Mouse (Mus musculus) natural killer cell, adult 2 months (primary cell): ENCODE measurements around the gene Olfr98.
A peak's percentile ranks its signal among the peaks of the same experiment; 100 is the strongest.
"Not testable (repeated sequence)": the region's sequence is repeated elsewhere in the genome, so short reads cannot be mapped to it uniquely, and the experiment has no call there.

ENCODE experiments used
- DNase-seq, 2 experiments: peaks; one replicate each; pipeline ENCODE4 v3.0.0; 2022; ENCODE audit warnings: low spot score in 2 of 2

The Olfr98 gene

DNA sequence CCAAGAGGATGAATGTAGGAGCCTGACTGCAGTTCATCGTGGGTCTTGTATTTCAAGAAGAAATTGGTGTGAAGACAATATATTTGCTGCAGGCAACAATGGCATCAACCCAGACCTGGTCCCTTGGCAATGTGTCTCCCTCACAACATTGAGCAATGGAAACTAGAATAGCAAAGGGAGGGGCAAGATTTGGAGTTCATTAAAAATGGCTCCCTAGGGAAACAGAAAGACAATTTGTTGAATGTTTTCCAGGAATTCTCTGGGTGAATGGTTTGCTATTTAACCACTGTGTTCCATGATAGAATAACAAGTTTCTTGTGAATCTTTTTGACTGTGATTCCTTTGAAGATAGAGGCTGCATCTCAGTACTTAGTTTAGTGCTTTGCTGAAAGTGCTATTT lies at the start of gene Olfr98:
Gene Olfr98 (minus strand): TSS at position 124 of the 400 bp plus-strand sequence.
- DNase-seq = no peak

DNA sequence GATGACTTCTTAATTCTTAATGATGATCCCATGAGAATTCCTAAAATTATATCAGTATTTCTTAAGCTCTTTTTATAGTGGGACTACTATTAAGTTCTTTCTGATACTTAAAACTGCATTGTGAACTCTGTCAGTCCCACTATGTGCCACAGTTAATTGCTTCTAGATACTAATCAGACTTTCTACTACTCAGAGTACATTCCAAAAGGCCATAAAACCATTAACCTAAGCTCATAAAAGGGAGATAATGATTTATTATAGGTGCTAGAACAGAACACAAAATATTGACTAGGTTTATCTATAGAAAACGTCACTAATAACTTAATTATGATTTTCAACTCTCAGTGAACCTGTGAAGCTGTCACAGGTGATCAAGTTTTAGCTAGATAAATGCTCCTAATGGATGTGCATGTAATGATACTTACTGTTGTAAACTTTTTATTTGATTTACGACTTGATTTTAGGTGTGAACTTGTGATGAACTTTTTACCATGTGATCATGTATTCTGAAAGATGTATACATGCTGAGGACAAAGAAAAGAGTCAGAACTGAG lies 46.7 kb upstream of the Olfr98 start:
- no peak for DNase-seq

DNA sequence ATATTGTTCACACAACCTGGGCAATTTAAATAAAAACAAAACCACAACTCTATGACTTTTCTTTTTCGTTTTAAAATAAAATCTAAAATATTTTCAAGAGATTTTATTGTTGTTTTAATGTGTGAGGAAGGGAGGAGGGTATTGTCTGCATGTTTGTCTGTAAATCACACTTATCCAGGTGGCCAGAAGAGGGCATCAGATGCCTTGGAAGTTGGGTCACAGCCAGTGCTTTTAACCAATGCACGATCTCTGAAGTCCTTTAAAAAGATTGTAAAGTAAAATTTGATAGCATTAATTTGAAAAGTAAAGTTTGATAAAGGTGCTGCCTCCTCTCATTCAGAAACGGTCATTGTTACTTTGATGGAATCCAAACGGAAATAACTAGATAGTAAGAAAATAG lies 44.9 kb upstream of the Olfr98 start:
- DNase-seq = no peak

GRCm38 (mm10) chr17:37304213-37304612 lies 40.7 kb upstream of the Olfr98 start, which contains the start of gene Olfr101:
TSS of gene Olfr101 (minus strand) at chr17:37304313.
- no peak for DNase-seq

GRCm38 (mm10) chr17:37283360-37283759 lies 19.8 kb upstream of the Olfr98 start, which contains the start of gene Olfr99:
TSS of gene Olfr99 (minus strand) at chr17:37283460.
- DNase-seq = no peak

DNA sequence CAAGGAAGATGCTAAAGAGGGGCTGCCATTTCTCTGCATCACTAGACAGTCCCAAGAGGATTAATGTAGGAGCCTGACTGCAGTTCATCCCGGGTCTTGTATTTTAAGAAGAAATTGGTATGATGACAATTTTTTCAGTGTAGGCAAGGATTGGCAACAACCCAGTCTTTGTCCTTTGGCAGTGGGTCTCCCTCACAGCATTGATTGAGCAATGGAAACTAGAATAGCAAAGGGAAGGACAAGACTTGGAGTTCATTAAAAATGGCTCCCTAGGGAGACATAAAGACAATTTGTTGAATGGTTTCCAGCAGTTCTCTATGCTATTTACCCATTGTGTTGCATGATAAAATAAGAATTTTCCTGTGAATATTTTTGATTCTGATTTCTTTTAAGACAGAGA lies 16.8 kb upstream of the Olfr98 start:
- no peak for DNase-seq

GRCm38 (mm10) chr17:37276573-37276972 lies 13.0 kb upstream of the Olfr98 start:
- no peak for DNase-seq

DNA sequence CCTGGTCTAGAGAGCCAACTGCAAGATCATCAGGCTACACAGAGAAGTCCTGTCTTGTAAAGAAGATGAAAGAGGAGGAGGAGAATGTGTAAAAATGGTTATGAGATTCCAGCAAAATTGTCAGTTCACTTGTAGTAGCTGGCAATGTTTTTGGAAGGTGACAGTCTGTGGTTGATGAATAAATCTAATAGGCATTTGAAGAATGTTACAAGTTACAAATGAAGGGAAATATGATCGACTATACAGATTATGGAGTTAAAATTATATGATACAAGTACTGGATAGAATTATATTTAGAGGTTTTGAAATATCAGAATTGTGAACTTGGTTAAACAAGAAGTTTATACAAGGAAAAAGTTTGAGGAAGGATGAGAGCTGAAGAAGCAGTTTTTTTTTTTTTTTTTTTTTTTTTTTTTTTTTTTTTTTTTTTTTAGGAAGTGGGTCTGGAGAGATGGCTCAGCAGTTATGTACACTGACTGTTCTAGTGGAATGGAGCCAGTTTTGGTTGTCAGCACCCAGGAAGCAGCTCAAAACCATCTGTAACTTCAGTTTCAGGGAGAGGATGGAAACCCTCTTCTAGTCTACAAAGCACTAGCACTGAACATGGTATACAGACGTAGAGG lies 12.2 kb upstream of the Olfr98 start:
- DNase-seq = no peak

DNA sequence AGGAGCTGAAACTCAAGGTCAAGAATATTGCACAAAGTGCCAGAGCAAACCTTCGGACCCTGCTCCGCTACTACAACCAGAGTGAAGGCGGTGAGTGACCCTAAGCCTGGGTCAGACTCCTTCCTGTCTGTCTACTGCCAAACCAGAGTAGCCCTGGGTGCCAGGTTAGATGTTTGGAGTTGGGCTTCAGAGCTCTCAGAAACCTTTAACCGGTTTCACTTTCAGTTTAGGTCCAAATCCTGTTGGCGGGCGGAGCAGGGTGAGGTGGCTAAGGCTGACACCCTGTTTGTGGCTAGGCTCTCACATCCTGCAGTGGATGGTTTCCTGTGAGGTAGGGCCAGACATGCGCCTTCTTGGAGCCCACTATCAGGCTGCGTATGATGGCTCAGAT lies 7.1 kb upstream of the Olfr98 start:
- peak; percentile 90 to 94 for DNase-seq

- peak; percentile 95 for DNase-seq
Observed at GRCm38 (mm10) chr17:37270058-37270701, 6.6 kb upstream of the Olfr98 start, which contains the start of gene H2-M3. TSS of gene H2-M3 (plus strand) at chr17:37270220.

- DNase-seq = peak; percentile 17 to 53
Observed at GRCm38 (mm10) chr17:37250544-37250943, 13.0 kb downstream of the Olfr98 start.

DNA sequence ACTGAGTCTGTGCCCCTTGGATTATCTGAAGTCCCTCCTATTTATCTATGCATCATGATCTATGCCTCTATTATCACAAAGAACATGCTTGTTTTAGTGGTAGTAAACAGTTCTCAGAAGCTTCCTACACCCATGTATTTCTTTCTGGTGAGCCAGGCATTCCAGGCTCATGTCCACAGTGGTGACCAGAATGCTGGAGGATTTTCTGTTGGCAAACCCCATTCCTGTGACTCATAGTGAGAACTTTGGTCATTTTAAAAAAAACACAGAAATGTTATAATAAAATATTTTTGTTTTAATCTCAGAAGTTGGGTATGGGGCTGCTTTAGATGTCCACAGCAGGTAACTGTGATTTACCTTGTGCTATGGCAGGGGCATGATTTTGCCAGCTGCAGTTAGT lies 14.1 kb downstream of the Olfr98 start:
- DNase-seq = no peak

DNA sequence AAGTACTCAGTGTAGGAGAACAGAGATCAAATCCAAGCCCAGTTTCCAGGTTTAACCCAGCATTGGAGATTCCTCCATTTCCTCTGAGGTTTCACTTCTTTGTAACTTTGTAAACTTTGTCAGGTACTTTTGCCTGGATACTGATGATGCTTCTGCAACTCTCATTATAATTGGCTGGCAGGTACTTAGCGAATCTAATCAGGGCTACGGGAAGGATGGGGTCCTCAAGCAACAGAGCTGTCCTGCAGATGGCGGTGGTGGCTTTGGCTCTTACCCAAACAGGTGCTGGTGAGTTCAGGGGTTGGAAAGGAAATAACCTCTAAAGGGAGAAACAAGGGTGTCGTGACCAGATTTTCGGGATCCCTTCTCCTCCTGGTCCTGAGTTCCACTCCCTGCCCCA lies 16.8 kb downstream of the Olfr98 start:
- DNase-seq = peak; percentile 61 to 80

DNA sequence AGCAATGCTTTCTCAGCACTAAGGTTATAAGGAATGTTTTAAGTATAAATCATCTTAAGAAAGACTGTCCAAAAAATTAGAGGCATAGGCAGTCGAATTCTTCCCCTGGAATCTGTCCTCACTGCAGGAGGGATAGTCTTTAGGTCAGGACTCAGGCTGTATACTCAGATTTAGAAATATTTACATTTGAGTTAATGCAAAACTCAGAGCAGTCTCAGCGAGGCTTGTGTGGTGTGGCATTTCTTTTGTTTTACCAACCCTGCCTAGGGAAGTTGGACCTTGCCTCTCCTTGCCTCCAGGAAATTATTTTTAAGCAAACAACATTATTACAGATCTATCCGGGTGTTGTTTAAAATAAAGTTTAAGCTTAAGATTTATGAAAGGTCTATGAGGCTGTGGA lies 21.4 kb downstream of the Olfr98 start:
- DNase-seq = no peak

DNA sequence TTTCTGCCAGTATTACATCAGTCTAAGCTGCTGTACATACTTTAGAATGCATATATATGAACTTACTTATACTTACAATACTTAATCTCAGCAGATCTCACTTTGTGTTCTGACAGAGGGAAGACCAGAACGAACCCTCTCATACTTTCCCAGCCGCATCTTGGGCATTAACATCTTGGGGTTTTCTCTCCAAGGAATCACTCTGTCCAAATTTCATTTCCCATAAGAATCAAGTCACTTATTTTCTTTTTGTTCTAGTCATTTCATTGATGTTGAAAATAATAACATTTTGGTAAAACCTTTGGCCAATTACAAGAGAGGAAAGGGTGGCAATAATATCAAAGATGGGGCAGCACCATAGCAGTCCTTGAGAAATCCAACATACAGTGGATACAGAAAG lies 26.3 kb downstream of the Olfr98 start, which contains the start of gene Olfr97:
Gene Olfr97 (minus strand): TSS at position 101 of the 400 bp plus-strand sequence.
- not testable (repeated sequence) for DNase-seq

DNA sequence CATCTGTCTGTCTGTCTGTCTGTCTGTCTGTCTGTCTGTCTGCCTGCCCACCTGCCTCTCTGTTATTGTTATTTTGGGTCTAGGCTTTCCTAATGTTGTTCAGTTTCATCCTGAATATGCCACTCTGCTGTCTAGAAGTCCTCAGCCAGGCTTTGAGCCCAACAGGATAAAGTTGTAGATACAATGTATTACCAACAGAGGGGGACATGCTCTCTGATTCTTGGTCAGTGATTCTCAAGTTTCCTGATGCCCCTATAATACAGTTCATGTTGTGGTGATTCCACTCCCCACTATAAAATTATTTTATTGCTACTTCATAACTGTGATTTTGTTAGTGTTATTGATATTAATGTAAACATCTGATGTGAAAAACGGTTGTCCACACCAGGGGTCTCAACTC lies 41.7 kb downstream of the Olfr98 start:
- no peak for DNase-seq

DNA sequence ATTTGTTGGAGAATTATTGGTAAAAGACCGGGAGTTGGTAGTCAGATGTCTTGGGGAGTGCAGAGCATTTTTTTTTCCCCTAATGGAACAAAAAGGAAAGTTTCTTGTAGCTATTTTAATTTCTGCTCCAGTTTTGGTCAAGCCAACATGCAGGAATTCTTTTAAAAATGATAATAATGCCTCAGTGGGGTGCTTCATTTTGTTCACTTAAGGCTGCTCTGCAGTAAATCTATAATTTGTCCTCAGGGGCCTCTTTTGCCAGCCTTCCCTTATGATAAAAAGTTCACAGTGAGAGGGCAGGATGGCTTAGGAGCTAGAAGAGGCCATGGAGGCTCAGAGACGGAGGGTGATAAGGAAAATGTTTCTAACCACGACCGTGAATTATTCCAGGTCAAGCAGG lies 43.7 kb downstream of the Olfr98 start, which contains the start of gene Olfr96:
Gene Olfr96 (plus strand): TSS at position 301 of the 400 bp plus-strand sequence.
- DNase-seq = no peak

GRCm38 (mm10) chr17:37218486-37218885 lies 45.1 kb downstream of the Olfr98 start:
- no peak for DNase-seq

DNA sequence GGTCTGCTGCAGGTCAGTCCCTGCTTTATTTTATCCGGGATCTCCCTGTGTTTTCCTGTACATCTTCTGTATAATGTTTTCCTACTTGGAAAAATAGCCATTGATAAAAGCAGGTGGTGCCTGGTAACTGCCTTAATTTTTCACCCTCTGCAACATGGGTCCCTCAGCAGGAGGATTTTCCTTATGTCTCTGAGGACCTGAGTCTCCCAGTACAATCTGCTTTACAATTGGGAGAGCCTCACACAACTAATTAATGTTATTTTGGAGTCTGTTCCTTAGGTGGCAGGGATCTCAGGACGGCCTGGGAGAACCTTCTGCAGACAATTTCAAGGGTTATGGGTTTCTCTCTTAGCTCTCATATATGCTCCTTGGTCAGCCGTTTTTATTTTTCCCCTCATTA lies 50.5 kb downstream of the Olfr98 start, which contains the start of gene Olfr95:
Gene Olfr95 (minus strand): TSS at position 101 of the 400 bp plus-strand sequence.
- no peak for DNase-seq
